Mouse (Mus musculus) left cerebral cortex, postnatal 10 days (tissue): ENCODE results near the gene Dnajc8. TPM values are rescaled to one million over a fixed set of nuclear protein-coding genes. Genes with fewer than 3 reads are reported as not detected.
"Not testable (repeated sequence)": the region's sequence is repeated elsewhere in the genome, so short reads cannot be mapped to it uniquely, and the experiment has no call there.

Source experiments
- DNase-seq, 2 experiments: peaks; one replicate each; pipeline ENCODE4 v3.0.0; 2021 to 2022; ENCODE audit warnings: low spot score in 2 of 2, mixed read lengths in 1 of 2; ENCODE audit errors: extremely low spot score in 1 of 2
- intact Hi-C: fragments of 180-260 bp; cut with DNase I; formaldehyde crosslinking; loops from one replicate; pipeline ENCODE4 v1.15.1; 2025
- total RNA-seq, 2 experiments: library from RNA; stranded (reverse); gene quantifications; 2 replicates each; pipeline ENCODE4 v1.2.3; 2021

The Dnajc8 gene
- total RNA-seq, 2 experiments from 2014 or later = 74.6 to 83.5 TPM

DNA sequence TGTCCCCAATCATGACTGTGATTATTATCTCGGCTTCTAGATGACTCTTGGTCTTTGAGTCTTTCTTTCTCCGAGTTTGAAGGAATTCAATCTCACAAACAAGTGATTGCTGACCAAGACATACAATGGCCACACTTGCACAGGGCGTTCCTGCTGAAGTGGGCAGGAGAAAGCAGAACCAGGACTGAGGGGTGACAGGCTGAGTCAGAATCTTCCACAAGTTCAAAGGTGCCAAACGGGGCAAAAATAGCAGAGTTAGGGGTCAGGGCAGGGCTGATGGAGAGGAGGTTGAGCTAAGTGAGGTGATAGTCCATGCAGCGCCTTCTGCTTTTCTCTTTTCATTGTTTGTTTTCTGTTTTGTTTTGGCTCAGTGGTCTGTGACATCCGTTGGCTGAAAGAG is 65.1 kb downstream of the Dnajc8 start:
- intact Hi-C loops = no loop called here
- DNase-seq = no peak

- intact Hi-C loops, DNase-seq: not testable (repeated sequence)
Measured at GRCm38 (mm10) chr4:132601242-132601641, 65.9 kb downstream of the Dnajc8 start.

Other genes starting within 250 kb of the Dnajc8 start
- gene Rab42, start 232.2 kb upstream of the Dnajc8 start, total RNA-seq = 1 to 10 TPM in 1 of 2 experiments, under 1 TPM in 1; 0.79 to 1.3 TPM
- gene Trnau1ap, start 206.0 kb upstream of the Dnajc8 start, total RNA-seq = 10 to 100 TPM; 24.6 TPM
- gene Rcc1, start 181.9 kb upstream of the Dnajc8 start, total RNA-seq = 10 to 100 TPM; 14.7 to 14.9 TPM
- 1 to 10 TPM; 7.7 to 8.5 TPM for gene Phactr4, start 113.1 kb upstream of the Dnajc8 start, total RNA-seq
- gene Med18, start 71.6 kb upstream of the Dnajc8 start, total RNA-seq = 10 to 100 TPM in 1 of 2 experiments, 1 to 10 TPM in 1; 7.8 to 10.1 TPM
- gene Sesn2, start 25.0 kb upstream of the Dnajc8 start, total RNA-seq = 10 to 100 TPM; 10.3 to 13.0 TPM
- gene Atpif1, start 1.9 kb upstream of the Dnajc8 start, total RNA-seq = 100 to 1,000 TPM; 662 to 668 TPM
- 1 to 10 TPM; 1.3 to 1.6 TPM for gene Ptafr, start 28.5 kb downstream of the Dnajc8 start, total RNA-seq
- gene Eya3, start 103.4 kb downstream of the Dnajc8 start, total RNA-seq = 10 to 100 TPM; 22.1 to 23.8 TPM
- gene Xkr8, start 197.0 kb downstream of the Dnajc8 start, total RNA-seq = 1 to 10 TPM; 2.6 to 3.0 TPM
- 1 to 10 TPM; 2.0 to 2.2 TPM for gene Smpdl3b, start 221.7 kb downstream of the Dnajc8 start, total RNA-seq
- 10 to 100 TPM; 13.9 to 15.5 TPM for gene Rpa2, start 232.8 kb downstream of the Dnajc8 start, total RNA-seq